Mouse (Mus musculus): ENCODE results near the gene Slc35b1.
A peak's percentile ranks its signal among the peaks of the same experiment; 100 is the strongest.

Slc35b1 gene

DNA sequence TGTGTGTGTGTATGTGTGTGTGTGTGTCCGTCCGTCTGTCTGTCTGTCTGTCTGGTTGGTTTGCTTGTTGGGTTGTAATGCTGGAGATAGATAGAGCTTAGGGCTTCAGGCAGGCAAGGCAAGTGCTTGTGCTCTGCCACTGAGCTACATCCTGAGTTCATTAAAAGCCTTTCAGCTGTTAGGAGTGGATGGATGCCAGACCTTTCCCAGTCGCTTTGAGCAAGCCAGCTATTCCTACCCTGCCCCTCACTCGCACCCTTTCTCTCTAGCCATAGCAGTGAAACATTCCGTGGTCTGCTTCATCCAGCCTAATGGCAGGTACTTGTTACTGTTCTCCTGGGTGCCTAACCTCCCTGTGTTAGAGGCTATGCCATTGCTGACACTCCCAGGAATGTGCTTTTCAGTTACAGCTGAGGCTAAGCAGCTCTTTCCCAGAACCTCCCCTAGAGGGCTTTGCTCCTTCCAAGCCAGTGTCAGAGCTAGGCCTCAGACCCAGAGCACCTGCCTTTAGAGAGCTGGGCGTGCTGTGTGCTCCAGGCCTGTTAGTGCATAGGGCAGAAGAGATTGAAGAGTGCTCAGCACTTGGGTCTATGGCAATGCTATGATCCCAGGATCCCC lies 18.1 kb upstream of the Slc35b1 start:
- peak; percentile 58 for DNase-seq

DNA sequence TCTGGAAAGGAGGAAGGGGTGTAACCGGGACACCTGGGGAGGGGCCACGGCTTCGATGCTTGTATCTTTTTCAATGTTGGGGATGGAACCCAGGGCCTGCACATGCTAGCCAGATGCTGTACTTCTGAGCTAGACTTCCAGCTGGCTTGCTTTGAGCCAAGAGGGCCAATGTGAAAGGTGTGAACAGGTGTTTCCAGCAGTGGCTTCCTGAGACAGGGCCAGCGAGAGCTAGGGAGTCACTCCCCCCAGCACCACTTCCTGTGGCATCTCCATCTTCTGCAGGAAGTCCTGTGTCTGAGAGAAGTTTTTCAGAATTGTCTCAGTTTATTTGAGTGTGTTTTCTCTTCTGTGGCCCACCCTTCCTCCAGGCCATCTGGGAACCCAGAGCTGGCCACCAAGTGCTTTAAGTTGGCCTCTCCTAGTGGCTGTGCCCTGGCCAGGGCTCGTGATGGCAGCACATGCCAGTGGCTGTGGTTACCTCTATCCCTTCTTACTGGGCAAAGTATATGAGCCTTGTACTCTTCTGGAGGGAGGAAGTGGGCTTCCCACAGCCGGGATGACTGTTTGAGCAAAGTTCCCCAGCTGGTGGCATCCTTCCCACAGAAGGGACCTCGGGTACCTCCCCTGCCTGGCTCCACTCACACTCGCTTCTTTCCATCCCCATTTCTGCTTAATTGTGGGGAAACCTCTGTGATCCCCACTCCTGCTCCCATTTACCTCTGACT lies 17.3 kb upstream of the Slc35b1 start:
- no peak for DNase-seq

DNA sequence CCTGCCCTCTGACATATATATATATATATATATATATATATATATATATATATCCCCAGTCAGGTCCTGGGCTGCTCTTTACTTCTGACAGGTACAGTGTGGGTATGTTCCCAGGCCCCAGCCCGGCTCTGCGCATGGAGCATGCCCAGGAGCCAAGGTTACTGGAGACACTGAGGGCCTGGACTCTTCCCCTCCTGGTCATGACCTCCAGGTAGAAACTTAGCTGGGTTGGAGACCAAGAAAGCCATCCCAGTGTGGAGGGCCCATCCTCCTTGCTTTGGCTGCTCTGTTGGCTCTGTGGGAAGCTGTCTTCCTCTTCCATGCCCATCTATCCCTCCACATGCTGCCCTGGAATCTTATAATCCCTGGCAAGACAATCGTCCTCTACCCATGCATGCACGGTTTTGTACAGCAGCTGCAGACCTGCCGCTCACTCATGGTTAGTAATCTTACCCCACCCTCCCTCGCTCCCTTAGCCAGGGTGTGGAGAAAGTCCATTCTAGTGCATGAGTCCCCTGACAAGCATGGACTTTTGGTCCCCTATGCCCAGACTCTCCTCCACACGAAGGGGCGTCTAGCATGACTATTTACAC lies 16.2 kb upstream of the Slc35b1 start:
- no peak for DNase-seq

DNA sequence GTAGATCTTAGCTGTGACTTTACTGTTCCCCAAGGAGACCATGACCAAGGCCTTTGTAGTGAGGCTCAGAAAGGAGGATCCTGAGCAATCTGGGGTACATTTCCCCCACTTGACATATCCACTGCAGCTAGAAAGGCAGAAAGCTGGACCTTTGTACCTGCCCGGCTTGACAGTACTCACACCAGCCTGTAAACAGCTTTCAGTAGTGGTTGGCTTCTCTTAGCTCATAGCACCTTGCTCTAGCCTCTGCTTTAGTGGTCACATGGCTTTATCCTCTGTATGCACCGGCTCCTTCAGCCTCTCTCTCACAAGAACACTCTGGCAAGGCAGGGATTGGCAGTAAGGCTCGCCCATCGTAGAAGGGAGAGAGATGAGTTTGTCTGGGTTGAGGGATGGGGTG lies 15.6 kb upstream of the Slc35b1 start:
- no peak for DNase-seq

DNA sequence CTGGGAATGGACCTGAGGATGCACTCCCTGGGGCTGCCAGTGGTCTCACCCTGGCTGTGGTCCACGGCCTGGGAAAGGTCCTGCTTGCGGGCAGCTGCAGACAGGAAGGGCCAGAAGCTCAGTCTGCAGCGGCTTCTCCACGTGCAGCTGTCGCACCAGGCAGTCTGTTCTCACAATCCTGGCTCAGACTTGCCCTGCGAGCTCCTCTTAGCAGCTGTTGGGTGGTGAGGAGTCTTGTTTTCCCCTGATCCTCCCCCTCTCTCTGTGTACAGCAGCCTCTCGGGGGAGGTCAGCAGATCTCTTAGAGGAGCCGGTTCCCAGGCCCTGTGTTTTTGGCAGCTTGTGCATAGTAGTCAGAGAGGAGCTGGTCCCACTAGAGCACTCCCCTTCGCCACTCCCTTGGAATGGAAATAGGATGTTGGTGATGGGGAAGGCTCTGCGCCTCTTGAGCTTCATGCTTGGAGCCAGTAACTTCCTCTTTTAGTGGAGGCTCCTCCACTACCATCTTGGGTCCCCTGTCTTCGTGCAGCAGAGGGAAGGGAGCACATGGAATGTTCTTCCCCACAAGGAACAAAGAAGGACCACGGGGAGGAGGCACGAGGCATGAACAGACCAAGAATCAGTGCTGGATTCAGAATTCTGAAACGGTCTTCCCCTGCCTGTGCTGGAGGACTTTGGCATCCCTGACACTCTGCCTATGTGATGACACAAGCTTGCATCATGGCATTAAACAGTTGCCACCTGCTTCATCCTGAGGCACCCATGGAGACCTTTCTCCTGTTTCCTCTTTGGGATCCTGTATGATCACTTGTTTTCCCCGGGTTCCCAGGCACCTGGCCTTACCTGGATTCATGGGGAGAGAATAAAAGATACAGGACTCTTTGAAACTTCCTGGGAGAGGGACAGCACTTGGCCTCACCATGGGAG lies 14.3 kb upstream of the Slc35b1 start:
- DNase-seq: peak; percentile 70

DNA sequence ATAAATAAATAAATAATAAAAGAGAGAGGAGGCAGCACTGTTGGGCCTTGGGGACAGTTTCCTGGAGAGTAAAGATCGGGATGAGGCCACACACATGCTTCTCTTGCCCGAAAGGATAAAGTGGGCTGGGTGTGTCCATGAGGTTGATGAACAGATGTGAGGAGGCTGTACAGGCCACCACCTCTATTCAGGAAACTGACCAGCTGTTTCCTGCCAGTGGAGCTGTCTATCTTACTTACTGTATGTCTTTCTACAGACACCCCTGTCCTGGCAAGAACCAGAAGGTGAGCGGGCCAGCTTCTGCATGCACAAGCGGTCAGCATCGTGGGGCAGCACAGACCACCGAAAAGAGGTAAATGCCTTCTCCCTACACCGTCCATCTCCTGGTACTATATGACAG lies 13.3 kb upstream of the Slc35b1 start:
- DNase-seq: no peak

DNA sequence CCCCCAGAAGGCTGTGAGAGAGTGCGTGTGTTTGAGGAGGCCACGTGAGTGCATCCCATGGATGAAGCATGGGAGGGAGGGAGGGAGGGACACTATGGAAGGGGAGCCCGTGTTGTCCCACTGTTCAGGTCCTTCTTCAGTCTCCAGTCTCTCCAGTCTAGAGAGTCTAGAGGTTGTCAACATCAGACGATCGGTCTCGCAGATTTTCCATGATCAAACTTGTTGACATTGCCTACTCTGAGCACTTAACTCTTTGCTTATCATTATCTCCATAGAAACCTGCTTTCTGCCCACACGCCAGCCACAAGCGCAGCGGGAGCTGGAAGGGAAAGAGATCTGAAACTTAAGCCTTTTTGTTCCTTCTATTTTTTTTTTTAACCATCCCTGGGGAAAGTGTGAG lies 5.6 kb upstream of the Slc35b1 start:
- DNase-seq: no peak

DNA sequence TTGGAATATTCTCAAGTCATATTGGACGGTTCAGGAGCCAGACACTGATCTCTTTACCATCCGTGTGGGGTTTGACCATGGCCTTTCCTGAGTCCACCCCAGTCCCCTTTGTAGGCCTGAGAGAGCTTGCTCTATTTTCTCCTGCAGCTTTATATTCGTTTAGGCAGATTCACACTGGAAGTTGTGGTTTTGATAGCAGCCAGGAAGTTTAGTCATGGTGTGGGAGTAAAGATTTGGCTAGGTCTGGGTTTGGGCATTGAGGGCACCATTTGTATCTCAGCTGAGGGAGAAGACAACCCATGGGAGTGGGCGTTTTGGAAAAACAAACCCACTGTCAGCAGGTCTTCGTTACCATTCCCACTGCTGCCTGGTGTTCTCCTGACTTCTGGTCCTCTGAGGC lies 4.9 kb upstream of the Slc35b1 start:
- DNase-seq: no peak

DNA sequence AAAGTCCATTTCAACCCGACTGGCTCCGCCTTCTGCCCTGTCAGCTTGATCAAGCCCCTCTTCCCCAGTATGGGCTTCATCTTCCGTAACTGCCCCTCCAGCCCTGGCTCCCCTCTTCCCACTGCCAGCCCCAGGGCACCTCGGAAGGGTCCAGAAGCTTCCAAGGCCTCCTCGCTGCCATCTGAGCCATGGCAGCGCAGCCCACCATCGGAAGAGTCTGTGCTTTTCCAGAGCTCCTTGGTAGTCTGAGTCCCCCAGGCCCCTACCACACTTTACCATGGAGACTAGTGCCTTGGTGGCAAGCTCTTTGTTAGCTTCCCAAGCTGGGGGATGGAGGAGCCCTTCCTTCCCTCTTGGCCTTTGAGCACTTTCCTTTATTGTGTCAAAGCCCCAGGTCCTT lies 3.8 kb upstream of the Slc35b1 start:
- DNase-seq: no peak

DNA sequence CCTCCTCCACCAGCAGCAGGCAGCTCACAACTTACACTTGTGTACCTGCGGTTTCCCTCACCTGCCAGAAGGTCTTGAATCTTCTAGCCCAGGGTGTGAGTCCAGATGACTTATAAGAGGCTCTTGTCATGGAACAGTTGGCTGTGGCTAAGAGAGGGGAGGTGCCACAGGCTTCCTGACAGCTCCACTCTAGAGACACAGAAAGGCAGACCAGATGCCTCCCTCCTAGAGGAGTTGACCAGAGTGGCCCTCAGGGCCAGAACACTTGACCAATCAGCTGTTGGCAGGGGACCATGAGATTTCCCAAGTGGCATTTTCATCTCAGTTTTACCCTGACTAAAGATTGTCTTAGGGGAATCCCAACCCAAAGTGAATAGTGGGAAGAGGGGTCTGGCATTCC lies 3.3 kb upstream of the Slc35b1 start:
- DNase-seq: no peak

DNA sequence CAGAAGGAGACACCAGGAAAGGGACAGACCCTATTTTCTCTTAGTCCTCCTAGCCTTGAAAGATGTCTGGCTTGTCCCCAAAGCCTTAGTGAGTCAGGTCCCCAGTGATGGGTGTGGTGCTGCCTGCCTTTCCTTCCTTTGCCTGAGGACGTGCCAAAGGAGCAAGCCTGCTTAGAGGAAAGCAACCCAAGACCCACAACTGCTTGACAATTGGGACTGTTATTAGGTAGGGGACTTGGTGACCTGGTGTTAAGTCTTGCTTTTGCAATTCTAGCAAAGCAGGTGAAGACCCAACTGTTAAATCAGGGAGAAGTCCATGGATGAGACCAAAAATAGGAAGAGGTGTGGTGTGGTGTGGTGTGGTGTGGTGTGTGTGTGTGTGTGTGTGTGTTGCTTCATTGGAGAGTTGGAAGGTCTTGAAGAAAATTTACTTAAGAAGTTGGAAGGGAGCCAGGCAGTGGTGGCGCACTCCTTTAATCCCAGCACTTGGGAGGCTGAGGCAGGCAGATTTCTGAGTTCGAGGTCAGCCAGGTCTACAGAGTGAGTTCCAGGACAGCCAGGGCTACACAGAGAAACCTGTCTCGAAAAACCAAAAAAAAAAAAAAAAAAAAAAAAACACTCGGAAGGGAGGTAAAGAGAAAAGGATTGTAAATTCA lies 1.0 kb upstream of the Slc35b1 start:
- no peak for DNase-seq

DNA sequence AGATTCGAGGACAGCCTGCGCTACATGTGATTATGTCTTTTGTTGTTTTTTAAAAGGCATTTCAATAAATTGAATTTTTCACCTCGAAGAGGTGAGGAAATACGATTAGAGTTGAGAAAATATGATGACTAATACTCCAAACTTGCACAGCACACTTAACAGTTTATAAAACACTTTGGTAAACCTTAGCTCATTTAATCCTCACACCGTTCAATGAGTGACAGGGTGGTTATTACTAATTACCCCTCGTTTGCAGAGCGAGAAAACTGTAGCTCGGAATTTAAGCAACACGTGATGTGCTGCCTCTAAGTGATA lies 531 bp upstream of the Slc35b1 start:
- no peak for DNase-seq

DNA sequence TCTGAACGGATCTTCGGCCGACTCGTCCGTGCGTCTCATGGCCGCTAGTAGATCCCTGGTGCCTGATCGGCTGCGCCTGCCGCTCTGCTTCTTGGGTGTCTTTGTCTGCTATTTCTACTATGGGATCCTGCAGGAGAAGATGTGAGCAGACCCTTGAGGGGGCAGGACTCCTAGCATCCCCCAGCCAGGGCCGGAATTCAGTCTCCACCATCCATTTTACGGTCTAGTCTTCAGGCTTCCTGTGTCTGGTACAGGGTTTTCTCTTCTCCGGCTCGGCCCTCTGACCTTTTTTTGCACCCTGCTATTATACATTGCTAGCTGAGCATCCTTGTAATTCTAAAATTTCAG lies 455 bp downstream of the Slc35b1 start:
- no peak for DNase-seq

DNA sequence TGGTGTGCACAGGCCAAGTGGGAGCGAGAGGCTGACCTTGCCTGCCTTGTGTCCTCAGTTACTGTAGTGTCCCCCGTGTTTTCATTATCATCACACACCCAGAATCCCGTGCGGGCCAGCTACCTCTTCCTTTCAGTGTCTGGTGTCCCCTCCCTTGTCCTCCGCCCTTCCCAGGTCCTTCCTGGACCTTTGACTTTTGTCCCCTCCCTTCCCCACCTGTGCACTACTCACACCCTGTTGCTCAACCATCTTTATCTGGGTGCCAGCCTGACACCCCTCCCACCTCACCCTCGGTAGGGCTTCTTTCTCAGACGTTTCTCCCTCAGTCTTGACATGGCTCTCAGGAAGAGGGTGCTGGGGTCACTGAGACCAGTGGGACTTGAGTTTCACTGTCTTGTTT lies 2.9 kb downstream of the Slc35b1 start:
- no peak for DNase-seq

DNA sequence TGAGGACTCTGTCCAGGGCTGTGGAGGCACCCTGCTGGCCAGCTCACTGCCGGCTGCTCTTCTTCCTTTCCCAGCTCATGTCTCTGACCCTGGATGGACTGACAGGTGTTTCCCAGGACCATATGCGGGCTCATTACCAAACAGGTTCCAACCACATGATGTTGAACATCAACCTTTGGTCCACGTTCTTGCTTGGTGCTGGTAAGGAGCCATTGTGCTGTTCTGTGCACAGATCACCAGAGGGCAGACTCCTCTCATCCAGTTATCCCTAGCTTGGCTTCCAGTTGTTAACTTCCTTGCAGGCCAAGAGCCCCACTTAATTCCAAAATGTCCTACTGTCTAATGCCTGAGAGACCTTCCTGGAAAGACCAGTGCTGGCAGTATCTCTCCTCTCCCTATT lies 4.5 kb downstream of the Slc35b1 start:
- DNase-seq: peak; percentile 33

DNA sequence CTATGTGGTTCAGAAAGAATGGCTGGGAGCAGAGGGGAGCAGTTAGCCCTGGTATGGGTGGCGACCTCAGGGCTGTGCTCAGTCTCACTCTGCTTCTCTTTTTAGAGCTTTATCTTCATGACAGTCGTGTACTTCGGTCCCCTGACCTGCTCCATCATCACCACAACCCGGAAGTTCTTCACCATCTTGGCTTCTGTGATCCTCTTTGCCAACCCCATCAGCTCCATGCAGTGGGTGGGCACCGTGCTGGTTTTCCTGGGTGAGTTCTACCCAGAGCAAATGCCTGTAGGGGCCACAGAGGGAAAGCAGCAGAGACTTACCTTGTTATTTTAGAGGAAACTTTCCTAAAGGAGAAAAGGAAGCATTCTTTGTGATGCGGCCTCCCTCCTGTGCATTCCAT lies 5.9 kb downstream of the Slc35b1 start:
- peak; percentile 3 for DNase-seq

DNA sequence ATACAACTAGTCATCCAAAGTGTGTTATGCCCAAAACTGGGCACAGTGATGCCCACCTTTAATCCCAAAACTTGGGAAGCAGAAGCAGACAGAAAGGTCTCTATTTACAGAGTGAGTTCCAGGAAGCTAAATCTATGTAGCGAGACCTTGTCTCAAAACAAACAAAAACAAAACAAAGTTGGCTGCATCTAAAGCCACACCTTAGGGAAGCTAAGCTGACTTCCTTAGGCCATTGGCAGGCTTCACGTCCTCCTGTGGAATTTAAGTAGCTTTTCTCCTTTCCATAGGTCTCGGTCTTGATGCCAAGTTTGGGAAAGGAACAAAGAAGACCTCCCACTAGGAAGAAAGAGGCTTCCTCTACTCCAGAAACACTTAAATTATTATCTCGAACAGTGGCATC lies 6.7 kb downstream of the Slc35b1 start:
- no peak for DNase-seq

DNA sequence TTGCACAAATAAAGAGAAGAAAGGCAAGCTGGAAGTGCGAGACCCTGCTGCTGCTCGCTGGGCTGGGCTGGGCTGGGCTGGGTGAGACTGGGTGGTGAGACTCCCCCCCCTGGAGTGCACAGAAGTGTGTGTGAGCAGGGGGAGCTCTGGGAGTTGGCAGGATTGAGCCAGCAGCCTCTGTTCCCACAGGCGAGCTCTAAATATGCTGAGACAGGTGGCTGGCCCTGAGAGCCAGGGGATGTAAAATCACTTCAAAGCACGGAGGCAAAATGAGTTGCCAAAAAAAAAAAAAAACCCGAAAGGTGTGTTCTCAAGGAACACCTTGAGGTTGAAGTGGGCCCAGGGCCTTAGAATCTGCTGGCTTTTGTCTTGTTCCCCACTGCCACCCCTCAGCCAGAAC lies 7.3 kb downstream of the Slc35b1 start:
- peak; percentile 4 for DNase-seq

DNA sequence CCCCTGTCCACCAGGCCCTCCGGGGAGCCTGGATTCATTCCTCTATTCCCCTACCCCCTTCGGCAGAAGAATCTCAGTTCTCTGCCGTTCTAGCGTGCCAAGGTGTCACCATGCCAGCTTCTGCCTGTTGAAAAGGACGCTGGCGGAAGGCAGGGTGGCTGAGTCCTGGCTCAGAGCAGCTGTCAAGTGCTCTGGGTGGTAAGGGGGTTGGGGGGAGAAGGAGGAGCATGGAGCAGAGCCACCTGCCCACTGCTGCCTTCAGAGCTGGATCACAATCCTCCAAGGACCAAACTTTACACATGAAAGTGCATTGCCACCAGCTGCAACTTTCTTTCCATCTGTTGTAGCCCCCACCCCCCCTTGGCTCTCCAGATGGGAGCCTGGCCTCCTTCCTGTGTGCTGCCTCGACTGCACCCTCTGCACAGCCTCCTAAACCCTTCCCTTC lies 7.8 kb downstream of the Slc35b1 start:
- peak; percentile 11 for DNase-seq

DNA sequence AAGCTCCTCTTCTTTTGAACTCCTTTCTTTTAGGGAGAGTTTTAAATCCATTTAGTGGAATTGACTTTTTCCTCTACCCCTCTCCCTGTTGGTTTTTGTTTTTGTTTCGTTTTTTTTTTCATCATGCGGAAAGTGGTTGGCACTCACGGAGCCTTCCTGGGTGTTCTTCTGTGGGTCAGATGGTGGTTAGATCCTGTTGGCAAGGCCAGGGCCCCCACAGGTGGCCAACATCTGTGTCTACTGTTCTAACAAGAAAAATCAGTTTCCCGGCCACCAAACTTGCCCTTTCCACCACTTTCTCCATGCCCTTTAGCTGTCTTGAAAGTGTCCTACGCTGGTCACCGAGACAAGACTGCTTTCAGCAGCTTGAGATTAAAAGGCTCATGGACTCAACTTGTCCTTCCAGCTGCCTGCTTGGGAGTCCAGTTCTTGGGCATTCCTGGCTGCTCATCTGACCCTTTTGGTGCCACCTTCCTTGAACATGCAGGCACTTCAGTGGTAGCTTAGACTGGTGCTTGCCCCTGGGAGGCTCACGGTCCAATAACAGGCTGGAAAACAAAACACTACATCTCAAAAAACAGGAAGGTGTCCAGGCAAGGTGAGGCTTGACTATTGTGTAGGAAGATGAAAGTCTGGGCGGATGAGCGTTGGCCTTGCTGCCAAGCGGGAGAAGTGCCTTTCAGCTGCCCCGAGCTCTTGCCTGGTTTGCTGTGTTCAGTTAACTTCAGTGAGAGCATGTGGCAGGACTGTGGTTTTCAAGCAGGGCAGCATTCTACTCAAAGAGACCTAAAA lies 8.4 kb downstream of the Slc35b1 start:
- no peak for DNase-seq

DNA sequence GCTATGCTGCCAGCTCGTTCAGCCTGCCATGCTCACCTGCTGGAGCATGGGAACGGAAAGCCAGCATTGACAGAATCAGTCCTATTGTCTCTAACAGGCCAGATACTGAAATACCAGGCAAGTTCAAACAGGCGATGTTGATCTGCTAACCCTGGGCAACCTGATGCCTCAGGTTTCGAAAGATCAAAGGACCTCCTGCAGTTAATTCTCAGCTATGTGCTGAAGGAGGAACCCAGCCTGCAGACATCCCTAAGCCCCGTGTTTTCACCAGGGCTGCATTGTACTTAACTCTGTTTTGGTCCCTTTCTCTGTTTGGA lies 9.0 kb downstream of the Slc35b1 start:
- DNase-seq: no peak

DNA sequence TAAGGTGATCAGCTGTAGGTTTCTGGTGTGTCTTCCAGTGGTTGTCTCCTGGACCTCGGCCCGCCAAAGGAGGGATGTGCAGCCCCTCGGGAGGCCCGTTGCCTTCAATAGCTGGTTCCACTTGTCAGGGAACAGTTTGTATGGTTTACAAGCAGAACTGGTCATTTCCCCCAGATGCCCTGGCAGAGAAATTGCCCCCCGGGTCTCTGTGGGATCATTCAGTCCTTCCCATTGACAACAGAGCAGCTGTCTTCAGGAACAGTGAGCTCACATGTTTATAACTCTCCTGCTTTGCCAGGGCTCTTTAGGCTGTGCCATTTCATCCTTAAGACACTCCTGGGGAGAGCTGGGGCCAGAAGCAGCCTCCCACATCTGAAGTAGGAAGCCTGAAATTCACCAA lies 9.6 kb downstream of the Slc35b1 start:
- DNase-seq: no peak

DNA sequence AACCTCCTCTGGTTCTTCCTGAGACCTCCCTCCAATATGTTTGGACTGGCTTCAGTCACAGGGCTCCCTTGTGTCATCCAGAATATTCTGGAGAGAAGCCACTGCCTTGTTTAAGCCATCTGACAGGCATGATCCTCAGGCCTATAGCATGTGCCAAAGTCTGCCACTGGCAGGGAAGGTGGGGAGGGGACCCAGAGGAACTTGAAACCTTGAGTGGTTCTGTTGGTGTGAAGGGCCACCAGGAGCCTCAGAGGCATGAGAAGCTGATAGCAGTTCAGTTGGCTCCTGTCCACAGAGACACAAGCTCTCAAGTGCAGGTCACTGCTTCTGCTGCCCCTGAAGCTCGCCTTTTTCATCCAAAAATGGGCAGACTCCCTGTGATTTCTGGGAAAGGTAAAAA lies 12.1 kb downstream of the Slc35b1 start:
- no peak for DNase-seq

All from kidney, postnatal 10 days (tissue).